Mouse (Mus musculus) heart, embryonic 13.5 days (tissue): Measurements from ENCODE around the gene Rpl35a. TPM values are rescaled to one million over a fixed set of nuclear protein-coding genes. Genes with fewer than 3 reads are reported as not detected.
A peak's percentile ranks its signal among the peaks of the same experiment; 100 is the strongest.
"Not testable (repeated sequence)": the region's sequence is repeated elsewhere in the genome, so short reads cannot be mapped to it uniquely, and the experiment has no call there.

Experiments
- ATAC-seq: fragments of 200-750 bp; cut with Nextera tagmentation; 2 replicates; pipeline ENCODE4 v1.8.0; 2017; ENCODE audit warnings: moderate TSS enrichment; ENCODE audit not compliant: insufficient number of reproducible peaks, low FRiP score, low TSS enrichment; ENCODE audit errors: extremely low read depth
- H3K27ac ChIP-seq: fragments of 300-500 bp; sonication (generic); replicated peaks from 2 replicates; pipeline ENCODE4 v1.5.1; 2015; ENCODE audit warnings: moderate library complexity, mild to moderate bottlenecking, inconsistent platforms
- H3K27me3 ChIP-seq: fragments of 300-500 bp; sonication (generic); replicated peaks from 2 replicates; pipeline ENCODE4 v1.6.1; 2015; ENCODE audit warnings: mild to moderate bottlenecking, inconsistent platforms
- H3K36me3 ChIP-seq: fragments of 300-500 bp; sonication (generic); 2 replicates; pipeline ENCODE4 v1.6.1; 2015; ENCODE audit warnings: mild to moderate bottlenecking, inconsistent platforms
- H3K4me1 ChIP-seq: fragments of 300-500 bp; sonication (generic); 2 replicates; pipeline ENCODE4 v1.6.1; 2015; ENCODE audit warnings: inconsistent platforms
- H3K4me2 ChIP-seq: fragments of 300-500 bp; sonication (generic); 2 replicates; pipeline ENCODE4 v1.6.1; 2015; ENCODE audit warnings: inconsistent platforms, mild to moderate bottlenecking, moderate library complexity
- H3K4me3 ChIP-seq: fragments of 300-500 bp; sonication (generic); 2 replicates; pipeline ENCODE4 v1.5.1; 2015; ENCODE audit warnings: moderate library complexity, mild to moderate bottlenecking, inconsistent platforms
- H3K9ac ChIP-seq: fragments of 300-500 bp; sonication (generic); 2 replicates; pipeline ENCODE4 v1.6.1; 2015; ENCODE audit warnings: inconsistent platforms, mild to moderate bottlenecking, moderate library complexity
- H3K9me3 ChIP-seq: fragments of 300-500 bp; sonication (generic); 2 replicates; pipeline ENCODE4 v1.6.1; 2016; ENCODE audit warnings: inconsistent platforms
- WGBS: fragments of 180-500 bp; shearing (Covaris S2); methylation state at CpG from one replicate; pipeline ENCODE4 v1.1.7; 2015; ENCODE audit warnings: mixed read lengths; 5-methylcytosine and 5-hydroxymethylcytosine counted together
- polyA plus RNA-seq: library from polyadenylated mRNA; unstranded; fragments of >200 nt; fragmentation: Nextera tagmentation; extraction: Ambion mirVana; gene quantifications from 2 replicates; pipeline ENCODE4 v1.2.1, GENCODE M21; 2015

Rpl35a gene
- polyA plus RNA-seq, 1 experiment from 2014 or later, result 652 TPM

- under 1% methylated on average over 24 of the region's 24 CpGs for WGBS
- Histone ChIP-seq H3K27me3 (no peaks in the 10 kb centered on the region), H3K27ac (peak overlapping the region; percentile 89), H3K36me3 (peaks cover 34% of the 10 kb centered on the region), H3K4me1 (peaks cover 40% of the 10 kb centered on the region), H3K9ac (peak overlapping the region; percentile 99), H3K4me3 (peak overlapping the region; percentile 96), H3K9me3 (no peaks in the 10 kb centered on the region), H3K4me2 (peak overlapping the region; percentile 86)
- ATAC-seq, result no peak
Measured at GRCm38 (mm10) chr16:33056786-33057185, 533 bp downstream of the Rpl35a start.

GRCm38 (mm10) chr16:33058033-33058432 is 1.8 kb downstream of the Rpl35a start:
- no peak for ATAC-seq
- Histone ChIP-seq H3K36me3 (peaks cover 34% of the 10 kb centered on the region), H3K4me2 (peak overlapping the region; percentile 86), H3K4me1 (peaks cover 46% of the 10 kb centered on the region), H3K9me3 (no peaks in the 10 kb centered on the region), H3K4me3 (peak overlapping the region; percentile 96), H3K27me3 (no peaks in the 10 kb centered on the region), H3K27ac (no peak overlapping the region), H3K9ac (peak overlapping the region; percentile 70)
- WGBS, result 83% methylated on average over 16 of the region's 16 CpGs

DNA sequence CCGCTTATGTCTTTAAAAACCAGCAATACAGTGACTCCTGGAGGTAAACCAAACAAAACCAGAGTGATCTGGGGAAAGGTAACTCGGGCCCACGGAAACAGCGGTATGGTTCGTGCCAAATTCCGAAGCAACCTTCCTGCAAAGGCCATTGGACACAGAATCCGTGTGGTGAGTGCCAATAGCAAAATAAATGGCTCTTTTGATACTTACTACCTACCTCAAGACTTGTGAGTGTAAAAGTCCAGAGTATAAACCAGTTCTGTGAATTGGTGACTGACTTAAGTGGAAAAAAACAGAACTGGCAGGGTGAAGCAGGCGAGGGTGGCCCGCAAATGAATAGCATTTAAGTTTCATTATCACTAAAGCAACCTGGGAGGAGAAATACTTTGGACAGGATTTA is 2.4 kb downstream of the Rpl35a start:
- H3K4me1 ChIP-seq, result peaks cover 52% of the 10 kb centered on the region
- not testable (repeated sequence) for H3K9me3 ChIP-seq, H3K27ac ChIP-seq, ATAC-seq, H3K27me3 ChIP-seq
- H3K9ac ChIP-seq, result peak overlapping the region; percentile 70; the same call in 1 of the 2 replicates
- 85% methylated on average over 9 of the region's 9 CpGs for WGBS
- peaks cover 34% of the 10 kb centered on the region for H3K36me3 ChIP-seq
- H3K4me2 ChIP-seq, result peak overlapping the region; percentile 86; the same call in 1 of the 2 replicates
- 0 out of 2 replicates have a peak overlapping the region, but pooled peaks have one; percentile 96 for H3K4me3 ChIP-seq

- no peak overlapping the region for H3K4me3 ChIP-seq
- no peak overlapping the region for H3K4me2 ChIP-seq
- H3K9me3 ChIP-seq, result no peaks in the 10 kb centered on the region
- peaks cover 57% of the 10 kb centered on the region for H3K4me1 ChIP-seq
- ATAC-seq, result no peak
- 92% methylated on average over 1 of the region's 1 CpGs for WGBS
- peaks cover 34% of the 10 kb centered on the region for H3K36me3 ChIP-seq
- H3K27ac ChIP-seq, result no peak overlapping the region
- 0 out of 2 replicates have a peak overlapping the region, but pooled peaks have one; percentile 70 for H3K9ac ChIP-seq
- no peaks in the 10 kb centered on the region for H3K27me3 ChIP-seq
Measured at GRCm38 (mm10) chr16:33059471-33059870, 3.2 kb downstream of the Rpl35a start.

GRCm38 (mm10) chr16:33060926-33061325 is 4.7 kb downstream of the Rpl35a start:
- no peak for ATAC-seq
- Histone ChIP-seq H3K27ac (no peak overlapping the region), H3K36me3 (peaks cover 34% of the 10 kb centered on the region), H3K4me1 (peaks cover 53% of the 10 kb centered on the region), H3K4me3 (no peak overlapping the region), H3K9ac (no peak overlapping the region), H3K27me3 (no peaks in the 10 kb centered on the region), H3K4me2 (no peak overlapping the region), H3K9me3 (no peaks in the 10 kb centered on the region)
- 74% methylated on average over 2 of the region's 2 CpGs for WGBS

GRCm38 (mm10) chr16:33061400-33061799 is 5.1 kb downstream of the Rpl35a start:
- H3K27ac ChIP-seq, result peak overlapping the region; percentile 90
- peaks cover 53% of the 10 kb centered on the region for H3K4me1 ChIP-seq
- ATAC-seq, result no peak
- no peaks in the 10 kb centered on the region for H3K9me3 ChIP-seq
- peak overlapping the region; percentile 92 for H3K4me2 ChIP-seq
- WGBS, result 48% methylated on average over 11 of the region's 11 CpGs
- H3K36me3 ChIP-seq, result peaks cover 36% of the 10 kb centered on the region
- peak overlapping the region; percentile 85 for H3K4me3 ChIP-seq
- peak overlapping the region; percentile 85 for H3K9ac ChIP-seq
- no peaks in the 10 kb centered on the region for H3K27me3 ChIP-seq

GRCm38 (mm10) chr16:33062024-33062681 is 5.9 kb downstream of the Rpl35a start, which contains the start of gene Lmln:
Gene Lmln (plus strand): TSS chr16:33062521.
- peak within 1 kb of the TSS; percentile 92 for H3K4me2 ChIP-seq
- H3K36me3 ChIP-seq, result peaks cover 43% of the 10 kb centered on the region
- peaks cover 53% of the 10 kb centered on the region for H3K4me1 ChIP-seq
- WGBS, result under 1% methylated on average over 58 of the region's 64 CpGs
- no peaks in the 10 kb centered on the region for H3K9me3 ChIP-seq
- H3K27ac ChIP-seq, result peak within 1 kb of the TSS; percentile 90
- peak; percentile 92 for ATAC-seq
- H3K27me3 ChIP-seq, result no peaks in the 10 kb centered on the region
- H3K4me3 ChIP-seq, result peak within 1 kb of the TSS; percentile 85
- H3K9ac ChIP-seq, result peak within 1 kb of the TSS; percentile 85

GRCm38 (mm10) chr16:33062682-33063131 is 6.5 kb downstream of the Rpl35a start:
- ATAC-seq, result peak; percentile 64
- H3K36me3 ChIP-seq, result peaks cover 44% of the 10 kb centered on the region
- H3K4me2 ChIP-seq, result peak overlapping the region; percentile 92
- H3K9ac ChIP-seq, result peak overlapping the region; percentile 85
- no peaks in the 10 kb centered on the region for H3K9me3 ChIP-seq
- H3K4me3 ChIP-seq, result peak overlapping the region; percentile 85
- no peaks in the 10 kb centered on the region for H3K27me3 ChIP-seq
- under 1% methylated on average over 35 of the region's 35 CpGs for WGBS
- peak overlapping the region; percentile 90 for H3K27ac ChIP-seq
- H3K4me1 ChIP-seq, result peaks cover 47% of the 10 kb centered on the region

- H3K27ac ChIP-seq, result peak overlapping the region; percentile 90
- no peaks in the 10 kb centered on the region for H3K27me3 ChIP-seq
- H3K36me3 ChIP-seq, result peaks cover 44% of the 10 kb centered on the region
- WGBS, result 11% methylated on average over 7 of the region's 7 CpGs
- ATAC-seq, result no peak
- H3K4me1 ChIP-seq, result peaks cover 42% of the 10 kb centered on the region
- no peaks in the 10 kb centered on the region for H3K9me3 ChIP-seq
- H3K4me2 ChIP-seq, result peak overlapping the region; percentile 92
- peak overlapping the region; percentile 85 for H3K9ac ChIP-seq
- H3K4me3 ChIP-seq, result peak overlapping the region; percentile 85
Measured at GRCm38 (mm10) chr16:33063267-33063666, 7.0 kb downstream of the Rpl35a start.

GRCm38 (mm10) chr16:33064636-33065035 is 8.4 kb downstream of the Rpl35a start:
- Histone ChIP-seq H3K27me3 (no peaks in the 10 kb centered on the region), H3K9me3 (no peaks in the 10 kb centered on the region), H3K4me3 (no peak overlapping the region), H3K27ac (no peak overlapping the region), H3K4me2 (no peak overlapping the region), H3K9ac (no peak overlapping the region), H3K36me3 (peaks cover 39% of the 10 kb centered on the region), H3K4me1 (peaks cover 30% of the 10 kb centered on the region)
- no peak for ATAC-seq
- WGBS, result 72% methylated on average over 9 of the region's 9 CpGs

- peaks cover 58% of the 10 kb centered on the region for H3K36me3 ChIP-seq
- no peaks in the 10 kb centered on the region for H3K9me3 ChIP-seq
- no peak overlapping the region for H3K4me3 ChIP-seq
- no peak overlapping the region for H3K4me2 ChIP-seq
- no peak overlapping the region for H3K9ac ChIP-seq
- H3K27me3 ChIP-seq, result no peaks in the 10 kb centered on the region
- no peak for ATAC-seq
- H3K27ac ChIP-seq, result no peak overlapping the region
- no peaks in the 10 kb centered on the region for H3K4me1 ChIP-seq
Measured at GRCm38 (mm10) chr16:33070928-33071327, 14.7 kb downstream of the Rpl35a start.
